Mouse (Mus musculus): Measurements from ENCODE around the gene Ubxn6.
"Not testable (repeated sequence)": the region's sequence is repeated elsewhere in the genome, so short reads cannot be mapped to it uniquely, and the experiment has no call there.

Ubxn6 gene

DNA sequence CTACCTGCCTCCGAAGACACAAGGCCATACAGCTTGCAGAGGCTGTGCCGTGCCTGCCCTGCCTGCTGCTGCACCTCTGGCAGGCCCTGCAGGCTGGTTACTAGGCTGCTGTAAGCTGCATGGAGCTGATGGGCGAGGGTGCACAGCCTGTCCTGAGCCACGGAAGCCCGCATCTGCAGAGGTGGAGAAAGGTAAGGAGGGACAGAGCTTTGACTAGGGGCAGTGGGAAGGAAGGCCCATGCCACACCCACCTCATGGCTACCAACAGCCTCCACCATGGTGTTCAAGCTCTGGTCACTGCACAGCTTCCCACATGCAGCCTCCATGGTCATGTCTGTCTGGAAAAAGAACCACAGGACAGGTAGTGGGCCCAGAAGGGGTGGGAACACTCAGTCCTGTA, 27.3 kb upstream of the Ubxn6 start:
- no peak for DNase-seq (ENCODE audit: low read depth, low spot score)

GRCm38 (mm10) chr17:56100811-56101210, 26.0 kb upstream of the Ubxn6 start:
- DNase-seq (ENCODE audit: low read depth, low spot score), result no peak

- DNase-seq (ENCODE audit: low read depth, low spot score), result peak; percentile 19
Measured at GRCm38 (mm10) chr17:56098711-56099572, 24.1 kb upstream of the Ubxn6 start.

DNA sequence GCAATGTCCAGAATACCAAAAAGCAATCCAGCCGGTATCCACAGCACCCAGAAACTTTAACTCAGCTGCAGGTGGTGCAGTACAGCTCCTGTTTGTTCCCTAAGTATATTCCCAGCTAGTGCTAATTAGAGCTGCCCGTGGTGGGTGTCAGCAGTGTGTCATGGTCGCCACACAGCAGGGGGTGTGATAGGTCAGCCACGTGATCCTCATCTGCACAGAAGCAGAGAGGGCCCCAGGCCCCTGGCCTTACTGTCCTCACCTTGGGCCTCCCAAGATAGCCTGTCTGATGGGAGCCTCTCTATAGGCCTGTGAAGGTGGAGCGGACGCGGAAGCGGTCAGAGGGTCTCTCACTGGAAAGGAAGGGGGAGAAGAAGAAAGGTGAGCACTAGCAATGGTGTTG, 23.4 kb upstream of the Ubxn6 start:
- no peak for DNase-seq (ENCODE audit: low read depth, low spot score)

DNA sequence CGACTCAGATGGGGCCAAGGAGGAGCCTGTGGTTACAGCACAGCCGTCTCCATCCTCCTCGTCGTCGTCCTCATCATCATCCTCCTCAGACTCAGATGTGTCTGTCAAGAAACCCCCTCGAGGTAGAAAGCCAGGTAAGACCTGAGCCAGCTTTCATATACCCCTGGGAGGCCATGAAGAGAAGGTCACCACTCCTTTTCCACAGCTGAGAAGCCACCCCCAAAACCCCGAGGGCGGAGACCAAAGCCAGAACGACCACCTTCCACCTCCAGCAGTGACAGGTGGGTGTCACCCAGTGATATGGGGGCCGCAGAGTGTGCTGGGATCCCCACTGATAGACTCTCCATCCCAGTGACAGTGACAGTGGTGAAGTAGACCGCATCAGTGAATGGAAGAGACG, 22.1 kb upstream of the Ubxn6 start:
- no peak for DNase-seq (ENCODE audit: low read depth, low spot score)

- DNase-seq (ENCODE audit: low read depth, low spot score), result no peak
Measured at GRCm38 (mm10) chr17:56092794-56093193, 18.0 kb upstream of the Ubxn6 start.

DNA sequence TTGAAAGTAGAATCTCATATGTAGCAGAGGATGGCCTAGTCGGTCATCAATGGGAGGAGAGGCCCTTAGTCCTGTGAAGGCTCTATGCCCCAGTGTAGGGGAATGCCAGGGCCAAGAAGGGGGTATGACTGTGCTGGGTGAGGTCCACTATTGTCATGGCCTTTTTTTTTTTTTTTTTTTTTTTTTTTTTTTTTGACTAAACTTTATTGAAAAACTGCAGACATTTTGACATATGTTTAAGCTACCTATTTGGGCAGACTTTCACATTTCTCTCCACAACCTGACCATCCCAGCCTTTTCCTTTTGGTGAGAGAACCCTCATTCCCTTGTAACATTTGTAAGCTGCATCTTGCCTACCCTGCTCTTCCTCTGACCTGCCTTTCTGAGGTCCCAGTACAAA, 17.5 kb upstream of the Ubxn6 start:
- no peak for DNase-seq (ENCODE audit: low read depth, low spot score)

DNA sequence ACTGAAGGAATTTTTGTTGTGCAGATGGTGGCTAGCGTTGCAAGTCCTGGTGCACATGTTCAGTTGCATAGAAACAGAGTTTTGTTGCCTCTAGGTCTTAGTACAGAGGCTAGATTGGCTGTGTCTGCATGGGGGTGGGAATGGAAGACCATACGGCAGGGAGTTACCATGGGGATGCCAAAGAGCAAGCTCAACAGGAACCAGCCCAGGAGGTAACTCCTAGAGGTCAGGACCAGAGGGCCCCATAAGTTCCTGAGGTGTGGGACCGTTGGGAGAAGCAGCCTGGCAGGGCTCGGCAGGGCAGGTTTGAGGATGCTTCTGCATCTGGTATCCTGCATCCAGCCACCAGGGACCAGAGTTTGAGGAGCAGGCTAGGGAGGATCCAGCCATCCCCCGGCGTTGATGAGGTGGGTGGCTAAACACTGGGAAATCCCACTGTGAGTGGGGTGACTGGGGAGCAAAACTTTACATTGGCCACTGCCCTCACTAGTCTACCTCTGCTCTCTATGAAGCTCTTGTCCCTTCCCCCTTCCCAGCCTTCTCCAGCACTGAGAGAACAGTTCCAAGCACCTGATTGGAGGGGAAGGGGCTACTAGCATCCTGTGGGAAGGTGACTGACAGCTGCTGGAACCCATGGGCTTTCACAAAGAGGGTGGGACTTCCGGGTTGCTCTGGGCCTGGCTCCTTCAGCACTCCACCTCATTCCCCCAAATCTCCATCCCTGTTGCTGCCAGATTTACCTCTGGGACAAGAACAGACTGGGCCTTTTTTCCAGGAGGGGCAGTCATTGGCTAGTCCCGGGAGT, 6.2 kb upstream of the Ubxn6 start:
- peak; percentile 94 for DNase-seq (ENCODE audit: low read depth, low spot score)

GRCm38 (mm10) chr17:56079921-56080320, 5.1 kb upstream of the Ubxn6 start:
- DNase-seq (ENCODE audit: low read depth, low spot score), result no peak

DNA sequence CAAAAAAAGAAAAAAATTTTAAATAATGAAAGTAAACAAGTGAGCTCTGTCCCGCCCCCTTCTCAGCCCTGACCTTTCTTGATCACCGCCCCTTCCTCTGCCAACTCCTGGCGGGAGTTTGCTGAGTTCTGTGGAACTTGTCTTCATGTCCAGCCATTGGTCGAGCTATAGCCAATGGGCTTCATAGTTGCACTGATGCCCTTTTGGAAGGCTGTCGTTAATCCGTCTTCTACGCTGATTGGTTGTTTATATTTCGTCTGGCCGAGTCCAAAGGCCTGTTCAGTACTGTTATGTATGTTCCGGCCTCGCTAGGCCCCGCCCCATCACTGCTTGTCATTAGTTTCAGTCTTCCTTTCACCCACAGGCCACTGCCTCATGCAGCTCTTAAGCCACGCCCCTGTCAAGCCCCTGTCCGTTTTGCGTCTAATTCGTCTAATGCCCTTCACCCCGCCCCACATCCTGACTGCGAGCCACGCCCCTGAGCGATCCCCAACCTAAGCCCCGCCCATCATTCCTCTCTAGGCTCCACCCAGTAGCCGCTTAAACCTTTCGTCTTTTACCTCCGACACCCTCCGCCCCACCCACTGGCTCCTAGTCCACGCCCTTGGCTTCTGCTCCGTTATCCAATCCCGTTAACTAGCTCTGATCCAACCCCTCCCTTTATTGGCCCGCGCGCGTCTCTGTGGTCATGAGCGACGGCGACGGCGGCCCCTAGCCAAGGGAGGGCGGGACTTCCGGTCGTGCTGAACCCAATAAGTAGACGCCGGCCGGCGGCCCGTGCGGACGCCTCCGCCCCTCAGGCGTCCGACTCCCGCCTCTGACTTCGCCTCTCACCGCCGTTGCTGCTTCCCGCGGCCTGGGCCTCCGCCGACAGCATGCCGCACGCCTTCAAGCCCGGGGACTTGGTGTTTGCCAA, 4.3 kb upstream of the Ubxn6 start, which contains the start of gene Hdgfl2:
Gene Hdgfl2 (plus strand): TSS at position 755 of the 916 bp plus-strand sequence.
- DNase-seq (ENCODE audit: low read depth, low spot score), result peak; percentile 100

DNA sequence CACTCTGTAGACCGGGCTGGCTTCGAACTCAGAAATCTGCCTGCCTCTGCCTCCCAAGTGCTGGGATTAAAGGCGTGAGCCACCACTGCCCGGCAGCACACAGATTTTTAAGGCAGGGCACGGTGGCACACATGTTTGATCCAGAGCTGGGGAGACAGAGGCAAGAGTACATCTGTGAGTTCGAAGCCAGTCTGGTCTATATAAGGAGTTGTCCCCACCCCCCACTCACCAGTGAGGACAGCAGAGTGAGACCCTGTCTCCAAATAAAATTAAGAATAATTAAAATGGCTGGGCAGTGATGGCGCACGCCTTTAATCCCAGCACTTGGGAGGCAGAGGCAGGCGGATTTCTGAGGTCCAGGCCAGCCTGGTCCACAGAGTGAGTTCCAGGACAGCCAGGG, 3.5 kb upstream of the Ubxn6 start:
- not testable (repeated sequence) for DNase-seq (ENCODE audit: low read depth, low spot score)

GRCm38 (mm10) chr17:56077523-56077922, 2.7 kb upstream of the Ubxn6 start:
- DNase-seq (ENCODE audit: low read depth, low spot score), result no peak

GRCm38 (mm10) chr17:56074097-56074826, 566 bp downstream of the Ubxn6 start:
- peak; percentile 97 for DNase-seq (ENCODE audit: low read depth, low spot score)

DNA sequence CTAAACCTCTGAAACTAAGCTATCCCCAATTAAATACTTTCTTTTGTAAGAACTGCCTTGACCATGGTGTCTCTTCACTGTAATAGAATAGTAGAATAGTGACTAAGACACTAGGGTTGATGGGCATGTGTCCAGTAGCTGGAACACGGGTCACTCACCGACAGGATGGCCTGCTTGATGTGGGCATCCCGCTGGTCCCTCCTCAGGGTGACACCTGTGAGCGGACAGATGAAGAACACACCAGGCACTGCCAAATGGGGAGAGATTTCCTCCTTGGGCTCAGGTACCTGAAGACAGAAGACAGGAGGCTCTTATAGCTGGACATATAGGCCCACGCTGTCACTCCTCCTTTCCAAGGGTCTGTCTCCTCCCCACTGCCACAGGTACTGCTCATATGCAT, 2.6 kb downstream of the Ubxn6 start:
- DNase-seq (ENCODE audit: low read depth, low spot score), result no peak

DNA sequence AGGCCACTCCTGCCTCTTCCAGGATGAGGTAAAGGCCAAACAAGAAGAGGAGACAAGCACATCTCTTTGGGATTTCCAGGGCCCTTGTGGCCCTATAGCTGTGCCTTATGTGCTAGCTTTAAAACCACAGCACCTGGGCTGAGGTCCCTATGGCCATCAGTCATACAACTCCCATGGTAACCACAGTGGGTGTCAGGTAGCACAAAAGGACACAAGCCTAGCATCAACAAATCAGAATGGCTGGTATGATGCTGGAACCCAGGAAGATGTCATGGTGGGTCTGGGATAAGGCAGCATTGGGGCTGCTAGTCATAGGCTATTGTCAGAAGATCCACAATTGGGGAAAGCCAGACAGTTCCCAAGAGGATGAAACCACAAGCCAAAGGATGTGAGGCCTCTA, 3.7 kb downstream of the Ubxn6 start:
- DNase-seq (ENCODE audit: low read depth, low spot score), result no peak

DNA sequence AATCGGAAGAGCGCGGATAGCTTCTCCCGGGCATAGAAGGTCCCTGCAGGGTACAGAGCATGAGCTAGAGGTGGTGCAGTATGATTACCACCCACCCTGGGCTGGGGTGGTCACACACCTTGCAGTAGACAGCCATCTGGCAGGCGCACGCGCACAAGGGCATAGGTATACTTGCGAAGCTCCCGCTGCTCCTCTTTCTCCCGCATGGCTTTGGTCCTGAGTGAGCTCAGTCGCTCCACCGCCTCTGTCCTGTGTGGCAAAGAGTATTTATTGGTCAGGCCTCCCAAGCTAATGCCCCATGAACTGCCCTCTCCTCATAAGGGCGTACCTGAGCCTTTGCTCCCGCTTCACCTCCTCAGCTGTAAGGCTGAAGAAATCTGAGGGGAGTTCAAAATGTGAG, 5.8 kb downstream of the Ubxn6 start:
- DNase-seq (ENCODE audit: low read depth, low spot score), result peak; percentile 42

- DNase-seq (ENCODE audit: low read depth, low spot score), result no peak
Measured at GRCm38 (mm10) chr17:56066451-56066850, 8.4 kb downstream of the Ubxn6 start.

- DNase-seq (ENCODE audit: low read depth, low spot score), result peak; percentile 38
Measured at GRCm38 (mm10) chr17:56065715-56066114, 9.1 kb downstream of the Ubxn6 start.

DNA sequence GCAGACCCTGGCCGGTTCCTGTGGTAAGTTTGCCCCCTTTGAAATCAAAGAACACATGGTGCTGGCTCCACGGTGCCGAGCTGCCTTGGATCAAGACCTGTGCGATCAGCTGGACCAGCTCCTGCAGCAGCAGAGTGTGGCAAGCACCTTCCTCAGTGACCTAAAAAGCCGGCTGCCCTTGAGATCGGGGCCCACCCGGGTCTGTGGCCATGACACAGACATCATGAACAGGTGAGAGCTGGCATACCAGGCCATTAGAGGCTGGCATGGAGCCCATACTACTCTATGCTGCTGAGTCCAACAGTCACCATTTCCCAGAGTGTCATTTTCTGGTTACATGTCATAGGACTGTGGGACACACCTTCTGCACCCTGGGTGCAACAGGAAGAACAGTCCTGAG, 12.7 kb downstream of the Ubxn6 start:
- DNase-seq (ENCODE audit: low read depth, low spot score), result no peak

DNA sequence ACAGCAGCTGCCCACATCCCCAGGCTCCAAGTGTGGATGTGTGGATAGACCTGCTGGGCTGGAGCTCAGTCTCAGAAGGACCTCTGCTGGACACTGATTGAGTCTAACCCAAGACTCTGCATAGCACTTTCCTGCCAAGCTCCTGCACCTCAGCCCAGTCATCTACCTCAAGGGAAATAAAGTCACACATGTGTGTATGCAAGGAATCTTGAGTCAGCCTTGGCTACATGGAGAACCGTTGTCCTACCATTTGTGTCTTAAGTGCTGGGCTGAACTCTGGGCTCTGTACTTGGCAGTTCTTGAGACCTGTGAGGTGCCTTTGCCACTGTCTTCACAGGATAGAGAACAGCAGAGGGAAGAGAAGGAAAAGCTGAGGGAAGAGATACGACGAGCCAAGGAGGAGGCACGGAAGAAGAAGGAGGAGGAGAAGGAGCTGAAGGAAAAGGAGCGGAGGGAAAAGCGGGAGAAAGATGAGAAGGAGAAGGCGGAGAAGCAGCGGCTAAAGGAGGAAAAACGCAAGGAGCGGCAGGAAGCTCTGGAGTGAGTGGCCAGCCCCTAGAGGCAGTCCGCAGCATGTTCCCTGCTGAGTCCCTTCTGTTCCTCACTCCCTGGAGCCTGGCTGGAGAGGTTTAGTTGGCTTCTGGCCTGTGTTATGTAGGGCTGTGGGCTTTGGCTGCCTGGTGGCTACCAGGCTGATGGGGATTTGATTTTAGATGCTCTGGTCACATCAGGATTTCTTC, 17.3 kb downstream of the Ubxn6 start:
- DNase-seq (ENCODE audit: low read depth, low spot score), result no peak
